Mouse (Mus musculus) adrenal gland, postnatal 10 days (tissue): ENCODE measurements around the gene Setd3. TPM values are rescaled to one million over a fixed set of nuclear protein-coding genes. Genes with fewer than 3 reads are reported as not detected.
A peak's percentile ranks its signal among the peaks of the same experiment; 100 is the strongest.

Experiments used
- DNase-seq: peaks from one replicate; pipeline ENCODE4 v3.0.0; 2021; ENCODE audit warnings: mixed read lengths
- long read RNA-seq, 2 experiments: library from polyadenylated mRNA; stranded (forward); transcript quantifications; one replicate each; pipeline ENCODE4 v2.0.0; 2021
- total RNA-seq, 2 experiments: library from RNA; stranded (reverse); gene quantifications; 2 replicates each; pipeline ENCODE4 v1.2.3; 2021

Gene Setd3
- total RNA-seq, result 10 to 100 TPM; 81.3 to 90.7 TPM
- long read RNA-seq, experiment 1, transcript Setd3-201 (13 exons, 2,755 nt), result major isoform, 94 of 169 reads
- long read RNA-seq, experiment 1, partial matches to known transcripts, result 4 of 169 reads
- long read RNA-seq, experiment 1, other reads (novel, unspliced or antisense), result 66 of 169 reads
- long read RNA-seq, experiment 2, transcript Setd3-201 (13 exons, 2,755 nt), result major isoform, 47 of 79 reads
- long read RNA-seq, experiment 2, partial matches to known transcripts, result 7 of 79 reads
- long read RNA-seq, experiment 2, other reads (novel, unspliced or antisense), result 23 of 79 reads

DNA sequence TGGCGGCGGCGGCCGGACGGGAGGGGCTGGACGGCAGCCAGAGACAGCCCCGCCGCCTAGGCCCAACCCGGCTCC lies at the start of gene Setd3:
Gene Setd3, minus strand, starts transcription at position 69 of the 75 bp plus-strand sequence.
- DNase-seq, result no peak

DNA sequence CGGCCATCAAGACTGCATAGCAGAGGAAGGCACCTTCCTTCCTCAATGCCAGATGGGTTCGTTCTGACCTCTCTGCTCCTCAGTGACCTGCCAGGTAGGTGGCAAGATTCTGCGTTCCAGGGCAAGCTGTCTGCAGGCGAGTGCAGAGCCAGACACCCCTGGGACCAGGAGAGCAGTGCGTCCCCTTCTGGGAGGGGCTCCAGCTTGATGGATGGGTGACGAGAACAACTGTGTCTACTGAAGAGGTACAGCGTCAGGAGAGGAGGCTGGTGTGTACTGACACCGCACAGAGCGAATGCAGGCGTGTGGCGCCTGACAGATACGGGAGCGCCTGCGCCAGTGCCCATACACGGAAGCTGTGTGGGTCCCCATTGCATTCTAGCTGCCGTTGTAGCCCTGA lies 48.4 kb upstream of the Setd3 start:
- no peak for DNase-seq

DNA sequence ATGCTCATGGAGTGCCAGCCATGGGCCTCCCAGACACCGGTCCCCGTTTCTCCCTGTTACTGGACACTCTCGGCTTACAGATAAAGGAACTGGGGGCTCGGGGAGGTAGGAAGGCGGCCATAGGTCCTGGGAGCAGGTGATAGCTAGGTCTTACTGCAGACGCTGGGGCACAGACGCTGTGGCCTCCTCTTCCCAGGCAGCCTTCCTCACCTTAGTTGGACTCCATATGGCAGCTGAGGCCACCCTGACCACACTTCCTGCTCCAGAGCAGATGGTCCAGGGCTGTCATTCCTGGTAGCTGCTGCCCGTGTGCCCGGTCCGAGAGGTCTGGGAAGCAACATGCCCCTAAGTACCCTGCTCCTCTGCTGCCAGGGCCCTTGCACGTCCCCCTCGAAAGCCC lies 47.8 kb upstream of the Setd3 start:
- no peak for DNase-seq

DNA sequence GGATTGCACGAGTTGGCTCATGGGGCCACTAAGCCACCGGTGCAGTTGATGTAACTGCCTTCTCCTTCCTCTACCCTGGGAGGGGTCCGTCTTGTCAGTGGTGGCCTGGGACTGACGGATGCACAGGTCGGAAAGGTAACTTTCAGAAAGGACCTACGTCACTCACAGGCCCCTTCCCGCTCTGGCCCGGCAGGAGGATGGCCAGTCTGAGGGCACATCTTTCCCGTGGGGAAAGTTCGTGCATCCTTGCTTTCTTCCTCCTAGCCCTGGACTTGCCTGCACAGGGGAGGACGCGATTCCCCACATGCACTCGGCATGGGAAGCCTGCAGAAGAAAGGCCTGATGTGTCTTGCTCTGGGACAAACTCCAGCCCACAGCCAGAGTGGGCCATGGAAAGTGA lies 47.1 kb upstream of the Setd3 start:
- DNase-seq, result no peak

DNA sequence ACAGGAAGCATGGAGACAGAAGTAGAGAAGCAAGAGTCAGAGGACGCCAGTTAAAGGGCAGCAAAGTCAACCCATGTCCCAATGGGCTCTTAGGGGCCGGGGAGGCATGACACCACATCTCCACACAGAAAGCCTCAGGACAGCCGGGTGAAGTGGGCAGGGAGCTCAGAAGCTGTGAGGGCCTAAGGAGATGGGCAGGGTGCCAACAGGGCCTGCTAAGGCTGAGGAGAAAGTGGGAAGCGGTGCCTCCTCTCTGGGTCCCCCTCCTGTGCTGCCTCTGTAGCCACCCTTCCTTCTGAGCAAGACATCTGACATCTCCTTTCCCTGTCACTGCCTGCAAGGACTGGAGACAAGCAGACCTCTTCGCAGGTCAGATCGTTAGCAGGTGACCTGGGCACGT lies 46.7 kb upstream of the Setd3 start:
- DNase-seq, result no peak

DNA sequence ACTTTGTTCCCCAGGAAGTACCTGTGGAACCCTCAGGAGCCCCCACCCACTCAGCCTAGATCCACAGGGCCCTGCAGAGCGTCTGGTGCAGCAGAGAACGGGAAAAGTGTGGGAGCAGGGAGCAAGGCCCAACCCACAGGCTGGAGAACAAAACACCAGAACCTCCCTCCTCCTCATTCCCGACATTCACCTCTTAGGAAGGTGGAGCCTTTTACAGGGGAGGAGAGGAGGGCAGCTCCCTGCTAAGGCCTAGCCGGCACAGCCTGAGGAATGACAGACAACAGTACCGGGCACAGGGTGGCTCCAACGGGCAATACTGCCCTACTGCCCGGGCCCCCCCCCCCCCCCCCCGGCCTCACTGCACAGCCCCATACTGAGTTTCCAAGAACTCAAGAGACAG lies 44.2 kb upstream of the Setd3 start:
- no peak for DNase-seq

DNA sequence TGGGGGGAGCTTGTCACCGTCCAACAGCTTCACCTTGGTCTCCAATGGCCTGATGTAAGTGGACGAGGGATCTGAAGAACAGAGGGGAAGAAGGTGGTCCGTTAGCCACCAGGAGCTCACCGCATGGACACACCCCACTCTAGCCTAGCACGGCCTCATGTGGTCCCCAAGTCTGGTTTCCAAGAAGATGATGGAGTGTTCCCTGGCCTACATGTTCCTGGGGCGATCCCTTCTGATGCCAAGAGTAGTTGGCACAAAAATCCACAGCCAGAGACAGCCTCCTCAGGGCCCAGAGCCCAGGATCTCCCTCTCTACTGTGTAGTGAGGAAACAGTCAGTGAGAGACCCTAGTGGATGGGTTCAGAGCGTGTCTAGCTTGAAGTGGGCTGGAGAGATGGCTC lies 42.6 kb upstream of the Setd3 start:
- no peak for DNase-seq

DNA sequence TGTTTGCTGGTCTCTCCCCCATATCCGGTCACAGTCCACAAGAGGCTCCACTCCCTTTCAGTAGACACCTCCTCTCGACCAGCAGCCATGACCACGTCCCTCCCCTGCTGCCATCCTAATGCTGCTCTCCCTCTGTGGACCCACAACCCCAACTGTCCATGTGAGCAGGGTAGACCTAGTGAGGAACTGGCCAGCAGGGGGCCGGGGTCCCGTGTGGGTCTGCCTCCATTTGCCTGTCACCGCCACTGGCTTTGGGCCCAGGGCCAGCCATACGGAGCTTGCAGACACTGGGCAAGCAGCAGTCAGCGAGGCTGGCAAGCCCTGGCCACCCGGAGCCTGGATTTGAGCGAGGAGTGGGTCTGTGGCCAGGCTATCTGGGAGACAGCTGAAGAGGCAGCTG lies 42.1 kb upstream of the Setd3 start:
- no peak for DNase-seq

DNA sequence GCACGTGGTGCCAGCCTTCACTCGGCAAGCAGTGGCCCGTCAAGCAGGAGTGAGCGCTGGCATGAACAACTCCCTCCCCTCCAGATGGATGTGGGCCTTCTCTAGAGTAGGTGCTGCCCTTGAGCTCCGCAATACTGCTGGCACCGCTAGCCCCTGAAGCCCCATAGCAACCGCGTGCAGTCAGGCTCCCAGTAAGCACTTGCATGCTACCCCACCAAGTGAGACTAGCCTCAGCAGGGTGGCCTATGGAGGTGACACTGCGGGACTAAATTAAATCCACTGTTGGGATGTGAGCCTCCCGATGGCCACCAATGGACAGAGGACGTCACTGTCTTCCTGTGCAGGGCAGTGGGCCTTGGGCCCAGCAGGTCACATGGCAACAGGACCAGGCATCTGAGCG lies 41.5 kb upstream of the Setd3 start:
- DNase-seq, result no peak

DNA sequence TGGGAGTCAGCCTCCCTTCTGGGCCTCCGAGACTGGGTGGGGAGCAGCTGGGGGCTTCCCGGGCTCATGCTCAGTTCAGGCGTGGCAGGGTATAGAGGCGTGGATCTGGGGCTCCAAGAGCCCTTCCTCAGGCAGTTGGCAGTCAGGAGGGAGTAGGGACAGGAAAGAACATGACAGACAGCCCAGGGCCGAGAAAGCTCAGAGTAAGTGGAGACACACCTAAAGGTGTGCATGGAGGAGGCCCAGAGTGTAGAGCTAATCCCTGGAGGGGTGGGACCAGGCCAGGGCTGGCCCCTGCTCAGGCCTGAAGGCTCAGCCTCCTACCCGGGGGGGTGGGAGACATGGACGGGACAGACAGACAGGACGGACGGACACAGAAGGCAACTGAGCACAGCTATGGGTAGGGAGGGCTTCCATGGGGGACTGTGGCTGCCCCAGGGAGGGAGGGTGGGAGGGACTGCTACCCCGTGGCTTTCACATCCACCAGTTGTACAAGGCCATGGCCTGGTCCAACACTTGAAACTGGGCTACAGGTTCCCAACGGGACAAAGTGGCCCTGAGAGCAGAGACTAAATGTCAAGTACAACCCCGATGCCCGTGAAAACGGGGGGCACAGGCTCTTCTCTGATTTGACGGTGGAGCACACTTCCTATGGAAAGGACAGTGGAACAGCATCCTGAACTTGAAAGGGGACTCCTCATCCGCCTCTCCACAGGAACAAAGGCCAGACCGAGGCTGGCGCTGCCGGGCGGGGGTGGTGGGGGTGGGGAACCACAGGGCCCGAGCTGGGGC lies 40.9 kb upstream of the Setd3 start:
- DNase-seq, result no peak

DNA sequence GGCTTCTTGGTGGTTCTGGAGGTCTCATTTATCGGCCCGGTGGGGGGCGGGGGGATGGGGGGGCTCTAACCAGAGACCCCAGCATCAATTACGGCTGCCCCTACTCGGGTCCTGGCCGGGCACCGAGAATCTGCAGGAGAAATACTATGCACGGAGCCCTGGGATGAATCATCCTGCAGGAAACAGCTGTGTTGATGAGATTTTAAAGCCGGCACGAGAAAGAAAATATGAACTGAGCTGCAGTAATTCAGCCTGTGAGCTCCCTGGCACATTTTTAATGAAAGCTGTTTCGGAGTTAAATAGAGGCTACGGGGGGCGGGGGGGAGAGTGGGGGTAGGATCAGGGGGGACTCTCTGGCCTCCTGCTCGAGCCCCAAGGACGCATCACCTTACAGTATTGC lies 40.0 kb upstream of the Setd3 start:
- no peak for DNase-seq

DNA sequence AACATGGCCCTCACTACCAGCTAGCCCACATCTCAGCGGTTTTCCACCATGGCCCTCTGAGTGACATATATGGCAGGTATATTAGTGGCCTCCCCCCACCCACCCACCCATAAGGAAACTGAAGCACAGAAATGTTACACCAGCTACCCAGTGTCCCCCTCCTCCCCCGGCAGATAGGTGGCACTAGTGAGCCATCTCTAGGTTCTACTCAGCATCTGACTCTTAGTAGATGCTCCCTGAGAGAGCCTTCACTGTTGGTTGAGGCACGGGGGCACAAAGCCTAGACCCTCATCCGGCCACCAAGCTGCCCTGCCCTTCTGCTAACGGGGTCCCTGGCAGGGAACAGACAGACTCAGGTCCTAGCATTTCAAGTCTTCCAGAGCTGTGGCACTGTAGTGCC lies 38.5 kb upstream of the Setd3 start:
- DNase-seq, result peak; percentile 80

DNA sequence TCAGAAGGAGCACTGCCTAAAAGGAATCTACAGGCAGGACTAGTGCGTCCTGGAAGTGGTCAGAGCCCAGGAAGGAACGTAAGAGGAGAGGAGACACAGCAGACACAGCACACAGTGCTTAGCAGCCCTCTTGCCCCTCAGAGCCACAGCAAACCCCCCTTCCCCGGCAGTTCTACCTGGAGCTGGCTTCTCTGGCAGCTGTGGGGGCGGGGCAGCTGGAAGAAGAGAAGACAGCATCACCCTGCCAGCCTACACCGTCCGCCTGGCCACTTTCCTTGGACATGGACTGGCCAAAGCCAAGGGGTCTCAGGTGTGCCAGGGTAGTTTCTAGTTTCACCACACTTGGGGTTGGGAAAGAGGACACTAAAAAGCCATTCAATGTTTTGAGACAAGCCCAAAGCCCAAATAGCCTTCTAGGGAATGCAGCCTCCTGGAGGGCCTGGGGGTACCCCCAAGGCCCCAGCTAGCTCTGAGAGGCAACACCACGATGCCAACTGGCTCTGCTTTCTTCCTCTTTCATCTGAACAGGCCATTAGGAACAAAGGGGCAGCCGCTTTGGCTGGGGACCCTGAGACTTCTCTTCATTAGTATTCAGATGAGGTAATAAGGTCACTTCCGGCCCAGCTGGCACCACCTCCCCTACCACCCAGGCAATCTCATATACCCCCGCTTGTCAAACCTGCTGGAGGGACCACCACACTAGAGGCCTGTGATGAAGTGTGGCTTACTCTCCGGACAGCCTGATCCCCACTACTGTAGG lies 37.7 kb upstream of the Setd3 start:
- no peak for DNase-seq

DNA sequence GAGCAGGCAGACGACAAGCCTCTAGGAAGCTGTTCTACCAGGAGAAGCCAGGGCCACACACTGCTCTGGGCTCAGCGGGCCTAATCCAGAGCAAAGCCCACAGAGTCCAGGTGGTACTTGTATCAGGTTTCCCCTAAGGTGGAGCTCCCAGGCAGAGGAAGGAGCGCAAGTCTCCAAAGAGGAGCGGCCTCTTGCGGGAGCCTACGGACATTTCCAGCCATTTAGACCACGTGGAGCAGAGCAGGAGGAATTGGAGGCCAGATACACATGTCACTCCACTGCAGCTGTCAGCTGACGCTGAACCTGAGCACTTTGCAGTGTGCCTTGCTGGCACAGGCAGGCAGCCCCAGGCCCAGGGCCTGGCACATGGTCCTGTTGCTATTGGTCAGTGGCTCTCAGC lies 36.0 kb upstream of the Setd3 start:
- DNase-seq, result no peak

DNA sequence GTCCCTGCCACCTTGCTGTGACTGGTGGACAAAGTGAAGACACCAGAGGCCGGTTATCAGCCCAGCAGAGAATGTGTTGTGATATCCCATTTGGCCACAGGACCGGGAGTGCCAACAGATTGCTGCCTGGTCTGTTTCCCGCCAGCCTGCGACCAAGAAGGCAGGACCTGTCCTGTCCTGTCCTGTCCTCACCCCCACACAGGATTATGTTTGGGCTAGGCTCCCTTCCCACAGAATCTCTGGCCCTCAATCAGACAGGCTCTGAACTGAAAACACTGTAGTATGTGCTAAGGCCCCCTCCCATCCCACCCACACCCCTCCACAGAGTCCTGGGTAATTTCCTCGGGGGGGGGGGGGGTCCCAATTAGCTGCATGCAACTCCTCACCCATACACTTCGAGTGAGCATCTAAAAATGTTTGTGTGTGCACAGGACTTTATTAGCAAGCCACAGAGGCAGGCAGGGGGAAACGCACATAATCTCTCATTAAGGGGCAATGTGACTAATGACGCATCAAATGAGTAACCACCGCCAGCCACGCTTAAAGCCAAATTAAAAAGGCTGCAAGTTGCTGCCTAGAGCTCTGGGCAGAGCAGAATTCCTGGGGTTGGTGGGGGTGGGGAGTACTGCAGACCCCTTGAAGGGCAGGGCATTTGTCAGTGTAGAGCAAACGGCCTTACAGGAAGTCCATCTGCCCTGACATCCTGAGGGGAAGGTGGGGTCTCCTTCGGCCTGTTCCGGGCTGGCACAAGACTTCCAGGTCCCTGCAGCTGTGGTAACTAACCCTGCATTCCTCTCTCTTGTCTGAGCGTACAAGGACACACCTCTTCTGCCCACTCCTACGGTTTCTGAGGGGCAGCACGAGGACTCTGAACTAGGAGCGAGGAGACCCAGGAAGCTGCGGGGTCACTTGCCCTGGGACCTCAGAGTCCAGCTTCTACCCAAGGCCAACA lies 34.3 kb upstream of the Setd3 start:
- DNase-seq, result no peak

DNA sequence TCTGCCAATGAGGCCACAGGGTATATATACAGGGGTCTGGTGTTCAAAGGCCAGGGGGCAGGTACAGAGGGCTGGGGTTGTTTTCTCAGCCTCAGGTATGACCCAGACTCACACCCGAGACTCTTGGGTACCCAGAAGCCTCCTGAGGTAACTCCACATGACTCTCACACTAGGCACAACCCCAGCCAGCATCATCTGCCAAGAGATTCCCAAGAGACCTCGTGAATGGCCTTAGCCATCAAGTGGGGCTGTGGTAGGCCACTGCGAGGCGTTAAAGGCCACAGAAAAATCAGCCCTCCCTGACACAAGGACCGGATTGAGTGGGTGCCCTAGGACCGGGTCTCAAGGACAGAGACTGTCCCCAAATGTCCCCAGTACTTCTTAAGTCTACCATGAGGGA lies 33.4 kb upstream of the Setd3 start:
- peak; percentile 60 for DNase-seq

DNA sequence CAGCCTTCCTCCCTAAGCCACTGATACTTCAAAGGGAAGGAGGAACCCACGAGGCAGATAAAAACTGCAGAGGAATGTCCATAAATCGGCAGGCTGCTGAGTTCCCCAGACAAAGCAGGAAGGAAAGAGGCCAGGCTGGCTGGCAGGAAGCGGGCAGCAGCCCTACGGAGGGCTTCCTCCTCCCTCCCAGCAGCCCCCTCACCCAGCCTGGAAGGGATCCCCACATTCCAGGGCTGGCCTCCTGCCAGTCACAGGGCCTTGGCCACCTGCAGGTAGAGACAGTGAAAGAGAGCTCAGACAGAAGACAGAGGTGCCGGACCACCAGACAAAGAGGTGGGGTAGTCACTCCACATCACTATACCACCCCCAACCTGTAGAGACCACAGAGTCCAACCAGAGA lies 33.0 kb upstream of the Setd3 start:
- DNase-seq, result no peak

DNA sequence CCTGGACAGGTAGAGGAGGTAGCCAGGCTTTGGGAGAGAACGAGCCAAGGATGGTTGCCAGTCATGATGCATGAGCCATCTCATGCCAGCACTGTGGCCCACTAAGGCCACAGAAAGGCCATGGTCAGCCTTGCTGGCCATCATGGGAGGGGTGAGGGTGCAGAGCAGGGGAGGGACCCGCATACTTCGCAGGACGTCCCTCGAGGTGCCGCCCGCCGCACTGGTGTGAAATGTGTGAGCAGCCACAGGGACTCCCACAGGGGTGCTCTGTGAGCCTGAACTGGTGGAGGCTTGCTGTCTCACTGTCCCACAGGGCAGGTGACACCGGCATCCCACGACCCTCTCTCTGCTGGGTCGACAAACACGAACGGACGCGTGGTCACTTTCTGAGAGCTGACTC lies 31.5 kb upstream of the Setd3 start:
- no peak for DNase-seq

DNA sequence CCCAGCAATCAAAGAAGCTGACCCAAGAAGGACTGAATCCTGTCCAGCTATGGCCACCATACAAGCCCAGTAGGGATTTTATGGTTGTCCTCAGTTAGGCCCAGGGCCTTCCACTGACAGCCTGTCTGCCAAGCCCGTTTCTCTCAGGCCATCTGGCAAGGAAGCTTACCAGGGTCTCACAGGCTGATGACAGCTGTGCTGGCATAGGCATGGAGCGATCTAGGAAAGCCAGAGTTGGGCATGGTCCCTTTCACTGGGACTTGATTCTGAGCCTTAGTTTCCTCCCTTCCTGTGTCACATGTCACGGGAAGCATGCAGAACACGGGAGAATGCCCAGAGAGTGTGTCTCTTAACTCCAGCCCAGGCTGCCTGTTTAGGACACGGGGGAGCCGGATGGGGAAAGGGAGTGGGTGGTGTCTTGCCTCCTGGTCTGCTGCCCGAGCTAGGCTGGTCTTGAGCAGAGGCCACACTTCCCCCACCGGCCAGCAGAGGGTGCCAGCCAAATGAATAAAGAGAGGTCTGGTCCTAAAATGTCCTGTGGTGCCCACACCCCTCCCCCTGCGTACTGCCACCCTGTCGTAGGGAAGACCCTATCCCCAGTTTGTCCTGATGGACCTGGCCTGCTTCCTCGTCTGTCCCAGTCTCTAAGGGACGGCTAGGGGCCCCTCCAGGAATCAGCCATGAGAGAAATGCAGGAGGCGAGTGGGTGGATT lies 29.8 kb upstream of the Setd3 start:
- peak; percentile 85 for DNase-seq

DNA sequence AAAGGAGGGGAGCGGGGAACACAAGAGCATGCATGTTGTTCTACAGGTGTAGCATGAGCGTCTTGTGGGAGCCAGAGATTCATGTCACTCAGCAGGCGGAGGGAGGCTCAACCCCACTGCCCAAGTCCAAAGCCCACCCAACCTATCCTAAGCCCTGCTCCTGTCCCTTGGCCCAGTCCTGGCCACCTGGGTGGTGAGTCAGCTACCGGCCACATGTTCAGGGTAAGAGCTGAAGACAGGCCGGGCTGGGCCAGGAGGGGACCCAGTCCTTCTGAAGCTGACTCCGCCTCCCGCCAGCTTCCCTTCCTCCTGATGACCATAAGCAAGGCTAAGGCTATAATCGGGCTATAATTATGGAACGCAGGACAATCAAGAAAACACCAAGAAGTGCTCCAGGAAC lies 29.1 kb upstream of the Setd3 start:
- no peak for DNase-seq

DNA sequence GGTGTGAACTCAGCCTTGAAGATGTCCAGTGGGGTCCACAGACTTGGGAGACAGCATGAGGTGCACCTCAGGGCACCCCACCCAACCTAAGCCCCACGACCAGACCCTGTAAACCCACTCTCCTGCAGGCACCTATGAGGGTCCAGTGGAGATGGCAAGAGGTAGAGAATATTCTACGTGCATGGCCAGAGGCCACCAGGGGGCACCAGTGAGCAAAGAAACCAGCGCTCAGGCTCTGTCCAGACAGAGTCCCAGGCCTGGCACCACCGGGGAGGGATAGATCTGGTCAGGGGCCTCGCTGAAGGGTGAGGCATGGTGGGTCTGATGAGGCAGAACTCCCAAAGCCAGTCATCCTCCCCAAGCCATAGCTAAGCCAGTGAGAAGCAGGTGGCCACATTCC lies 27.5 kb upstream of the Setd3 start:
- peak; percentile 90 for DNase-seq

DNA sequence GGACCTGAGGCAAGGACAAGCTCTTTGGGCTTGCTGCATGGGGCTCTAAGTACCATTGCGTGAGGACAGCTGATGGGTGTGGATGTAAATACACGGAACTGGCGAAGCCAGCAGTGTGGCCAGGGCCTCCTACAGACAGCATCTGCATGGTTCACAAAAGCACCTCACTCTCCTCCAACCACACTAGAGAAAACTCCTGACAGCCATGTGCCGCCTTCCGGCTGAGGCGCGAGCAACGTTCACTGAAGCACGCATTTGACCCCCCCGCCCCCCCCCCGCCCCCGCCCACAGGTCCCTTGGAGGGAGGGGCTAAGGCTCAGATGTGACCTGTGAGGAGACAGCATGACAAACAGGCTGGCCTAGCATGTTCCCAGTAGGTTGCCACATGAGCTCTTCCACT lies 25.9 kb upstream of the Setd3 start:
- DNase-seq, result no peak
